Comparison of ENCODE assay signal across 18 mouse cellular contexts in genomic region chr12:34486016-34486415, GRCm38 (mm10).
DNase-seq lines count a peak whose midpoint lies in the region; ATAC-seq and TF ChIP-seq lines count a peak whose summit lies in the region.
"Had no signal": no experiment of that assay in that cellular context is flagged by ENCODE, and none has a peak within 500 bp of the region (broad histone marks: within the 10 kb centered on the region; RNA-seq: fewer than 3 reads in every experiment).

No protein-coding gene starts in this region.

- peak; percentile 66 for DNase-seq in A20 (ENCODE audit: low read depth, low spot score)
- no peak for DNase-seq in cerebellum, adult 8-10 months
- no peak for DNase-seq in forebrain, embryonic 11.5 days (ENCODE audit: low spot score)
- DNase-seq: adrenal gland, adult 8-10 months; cerebellum, adult 18-20 months; cerebellum, postnatal 10 days; heart, adult 2 months; heart, postnatal 14 days had no signal

- no peak for TF ChIP-seq CTCF in bone marrow macrophage, adult 2 months (IDR thresholded peaks at IDR 0.05; ENCODE audit: low read depth, low read length)

- WGBS in midbrain, embryonic 16.5 days, result 85% methylated on average over 2 of the region's 2 CpGs
- 81% methylated on average over 2 of the region's 2 CpGs for WGBS in forebrain, embryonic 11.5 days

- no peaks in the 10 kb centered on the region for H3K9me3 ChIP-seq in midbrain, embryonic 16.5 days (replicated peaks; ENCODE audit: control insufficient read depth, low read length, poor library complexity, severe bottlenecking)
- no peaks in the 10 kb centered on the region for H3K9me3 ChIP-seq in forebrain, embryonic 11.5 days (ENCODE audit: control insufficient read depth, low read length)
- H3K9me3 ChIP-seq: embryonic facial prominence, embryonic 10.5 days; heart, embryonic 15.5 days; hindbrain, embryonic 10.5 days; intestine, embryonic 15.5 days had no signal

- no peaks in the 10 kb centered on the region for H3K36me3 ChIP-seq in midbrain, embryonic 16.5 days (ENCODE audit: control insufficient read depth, insufficient read depth, low read length)
- H3K36me3 ChIP-seq in forebrain, embryonic 11.5 days (ENCODE audit: control insufficient read depth, insufficient read depth, low read length), result no peaks in the 10 kb centered on the region
- H3K36me3 ChIP-seq: embryonic facial prominence, embryonic 10.5 days; heart, embryonic 15.5 days; hindbrain, embryonic 10.5 days; intestine, embryonic 15.5 days had no signal

- no peak overlapping the region for H3K4me3 ChIP-seq in bone marrow macrophage, adult 2 months (ENCODE audit: insufficient read depth, low read length)
- no peak overlapping the region for H3K4me3 ChIP-seq in midbrain, embryonic 16.5 days (ENCODE audit: low read depth, low read length)
- no peak overlapping the region for H3K4me3 ChIP-seq in forebrain, embryonic 11.5 days (ENCODE audit: low read depth, low read length)
- H3K4me3 ChIP-seq: embryonic facial prominence, embryonic 10.5 days; heart, adult 2 months; heart, embryonic 15.5 days; hindbrain, embryonic 10.5 days; intestine, embryonic 15.5 days had no signal

- no peak overlapping the region for H3K9ac ChIP-seq in midbrain, embryonic 16.5 days (ENCODE audit: low read depth, low read length)
- no peak overlapping the region for H3K9ac ChIP-seq in forebrain, embryonic 11.5 days (ENCODE audit: low read length)
- H3K9ac ChIP-seq: heart, embryonic 15.5 days; hindbrain, embryonic 14.5 days; intestine, embryonic 15.5 days had no signal

- peaks cover 7% of the 10 kb centered on the region for H3K4me1 ChIP-seq in bone marrow macrophage, adult 2 months (ENCODE audit: control insufficient read depth, insufficient read depth, low read length)
- H3K4me1 ChIP-seq in midbrain, embryonic 16.5 days (ENCODE audit: control insufficient read depth, insufficient read depth, low read length), result no peaks in the 10 kb centered on the region
- no peaks in the 10 kb centered on the region for H3K4me1 ChIP-seq in forebrain, embryonic 11.5 days (replicated peaks; ENCODE audit: control insufficient read depth, insufficient read depth, low read length)
- H3K4me1 ChIP-seq: embryonic facial prominence, embryonic 10.5 days; hindbrain, embryonic 10.5 days; intestine, embryonic 15.5 days had no signal

- no peak for TF ChIP-seq POLR2A in bone marrow macrophage, adult 2 months (IDR thresholded peaks at IDR 0.05; ENCODE audit: borderline replicate concordance, low read depth, low read length)

- ATAC-seq in megakaryocyte progenitor cell, adult 5-6 weeks (replicated peaks; ENCODE audit: poor library complexity), result peak; percentile 48
- no peak for ATAC-seq in midbrain, embryonic 16.5 days
- ATAC-seq in forebrain, embryonic 11.5 days (replicated peaks; ENCODE audit: low FRiP score), result no peak
- ATAC-seq: forebrain, embryonic 14.5 days; intestine, embryonic 15.5 days had no signal

- no peaks in the 10 kb centered on the region for H3K27me3 ChIP-seq in midbrain, embryonic 16.5 days (ENCODE audit: control insufficient read depth, insufficient read depth, low read depth, low read length)
- H3K27me3 ChIP-seq in forebrain, embryonic 11.5 days (ENCODE audit: control insufficient read depth, insufficient read depth, low read length), result no peaks in the 10 kb centered on the region
- H3K27me3 ChIP-seq: heart, embryonic 15.5 days; intestine, embryonic 15.5 days had no signal

- no peak overlapping the region for H3K4me2 ChIP-seq in midbrain, embryonic 16.5 days (ENCODE audit: low read length)
- H3K4me2 ChIP-seq in forebrain, embryonic 11.5 days (ENCODE audit: low read depth, low read length, severe bottlenecking), result no peak overlapping the region
- H3K4me2 ChIP-seq: heart, embryonic 11.5 days; heart, embryonic 15.5 days; hindbrain, embryonic 14.5 days; intestine, embryonic 15.5 days had no signal

- H3K27ac ChIP-seq in bone marrow macrophage, adult 2 months (ENCODE audit: insufficient read depth, low read depth, low read length), result peak overlapping the region; percentile 33; the same call in 1 of the 2 replicates
- H3K27ac ChIP-seq in midbrain, embryonic 16.5 days (ENCODE audit: low read length), result no peak overlapping the region
- H3K27ac ChIP-seq in forebrain, embryonic 11.5 days (ENCODE audit: low read depth, low read length), result no peak overlapping the region
- H3K27ac ChIP-seq: embryonic facial prominence, embryonic 10.5 days; heart, adult 2 months; heart, embryonic 15.5 days; hindbrain, embryonic 10.5 days; hindbrain, embryonic 14.5 days; intestine, embryonic 15.5 days had no signal
